Mouse (Mus musculus): ENCODE measurements around the gene Pik3r1.

Gene Pik3r1

DNA sequence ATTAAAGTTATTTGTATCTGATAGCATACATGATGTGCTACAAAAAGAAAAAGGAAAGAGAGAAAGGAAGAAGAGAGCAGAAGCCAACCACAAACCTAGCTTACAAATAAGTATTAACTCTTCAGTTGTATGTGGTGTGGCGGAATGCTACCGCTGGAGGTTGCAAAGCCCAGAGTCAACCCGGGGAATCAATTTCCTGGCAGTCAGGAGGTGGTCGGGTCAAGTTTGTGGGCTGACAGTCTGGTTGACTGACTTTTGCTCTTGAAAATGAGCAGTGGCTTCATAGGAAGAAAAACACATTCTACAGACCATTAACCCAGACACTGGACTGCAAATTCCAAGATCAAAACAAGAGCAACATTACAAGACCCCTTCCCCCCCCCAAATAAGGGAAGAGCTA lies 85.6 kb downstream of the Pik3r1 start:
- no peak for DNase-seq (ENCODE audit: low read depth, low spot score)

DNA sequence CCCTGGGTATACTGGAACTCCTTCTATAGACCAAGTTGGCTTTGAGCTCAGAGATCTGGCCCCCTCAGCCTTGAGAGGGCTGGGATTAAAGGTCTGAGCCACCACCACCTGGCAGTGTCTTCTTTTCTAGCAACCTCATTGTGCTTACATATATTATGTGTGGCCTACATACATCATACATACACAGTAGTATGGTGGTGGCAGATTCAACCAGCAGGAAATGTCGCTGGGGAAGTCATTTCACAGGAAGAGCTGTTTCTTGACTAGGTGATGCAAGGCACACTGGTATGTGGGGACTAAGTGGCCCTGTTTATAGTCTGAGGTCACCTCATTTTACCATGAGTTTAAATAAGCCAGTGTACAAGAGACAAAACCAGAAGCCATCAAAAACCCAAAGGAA lies 87.9 kb downstream of the Pik3r1 start:
- DNase-seq (ENCODE audit: low read depth, low spot score), result no peak

DNA sequence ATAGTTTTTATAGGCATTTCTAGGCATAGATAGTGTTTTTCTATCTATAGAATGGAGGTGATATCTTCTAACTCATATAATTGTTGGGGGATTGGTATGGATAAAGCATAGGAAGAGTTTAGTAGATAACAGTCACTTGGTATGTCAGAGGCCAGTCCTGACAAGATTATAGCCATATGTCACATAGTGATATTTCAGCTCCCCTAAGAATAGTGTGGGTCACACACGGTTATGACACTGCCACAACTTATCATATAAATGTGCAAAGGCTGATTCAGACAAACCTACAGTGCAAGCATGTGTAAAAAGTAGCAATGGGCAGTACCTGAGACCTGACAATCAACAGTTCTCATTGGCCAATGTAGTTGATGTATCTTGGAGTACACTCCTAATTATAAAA lies 89.0 kb downstream of the Pik3r1 start:
- no peak for DNase-seq (ENCODE audit: low read depth, low spot score)

DNA sequence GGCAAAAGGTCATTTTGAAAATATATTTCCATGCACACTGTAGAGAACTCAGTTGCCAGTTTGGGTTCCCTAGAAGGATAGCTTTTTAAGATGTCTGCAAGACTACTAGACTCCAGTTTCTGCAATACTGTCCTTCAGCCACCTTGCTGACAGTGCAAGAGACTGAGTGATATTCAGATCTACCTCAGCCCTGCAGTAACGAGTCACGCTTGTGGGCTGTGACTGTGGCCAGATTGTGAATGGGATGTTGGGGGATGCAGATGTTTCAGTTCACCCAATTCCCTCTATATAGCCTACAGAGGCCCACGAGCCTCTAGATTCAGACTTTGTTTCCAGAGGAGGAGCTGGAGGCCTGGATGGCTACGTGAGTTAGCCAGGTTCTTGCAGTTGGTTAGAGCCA lies 90.0 kb downstream of the Pik3r1 start:
- DNase-seq (ENCODE audit: low read depth, low spot score), result no peak

DNA sequence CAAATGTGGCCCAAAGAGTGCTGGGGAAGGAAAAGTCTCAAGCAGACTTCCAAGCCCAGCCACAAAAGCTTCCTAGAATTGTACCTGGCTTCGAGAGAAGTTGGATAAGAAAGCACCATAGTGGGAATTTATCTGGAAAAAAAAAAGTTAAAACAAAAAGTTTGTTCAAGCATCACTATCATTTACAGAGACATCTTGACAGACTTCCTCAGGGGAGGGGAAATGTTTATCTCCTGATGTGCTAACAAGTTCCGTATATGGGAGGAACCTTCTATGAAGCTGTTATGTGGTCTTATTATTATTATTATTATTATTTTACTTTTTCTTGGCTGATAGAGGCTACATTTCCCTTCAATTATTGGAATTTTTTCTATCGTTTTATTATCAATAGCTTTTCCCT lies 94.1 kb downstream of the Pik3r1 start:
- DNase-seq (ENCODE audit: low read depth, low spot score), result no peak

DNA sequence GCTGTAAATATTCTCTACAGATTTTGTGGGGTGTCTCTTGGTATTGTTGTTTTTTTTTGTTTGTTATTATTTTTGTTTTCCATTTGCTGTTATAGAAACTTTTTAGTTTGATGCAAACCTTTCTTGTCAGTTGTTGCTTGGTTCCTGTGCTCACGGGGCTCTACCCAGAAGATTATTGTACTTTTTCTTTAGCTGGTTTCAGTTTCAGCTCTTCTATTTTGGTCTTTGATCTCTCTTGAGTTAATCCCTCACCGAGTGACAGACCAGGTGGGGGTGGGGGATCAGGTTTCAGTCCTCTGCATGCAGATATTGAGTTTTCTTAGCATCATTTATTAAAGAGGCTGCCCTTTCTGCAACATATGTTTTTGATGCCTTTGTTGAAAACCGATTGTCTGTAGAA lies 99.2 kb downstream of the Pik3r1 start:
- DNase-seq (ENCODE audit: low read depth, low spot score), result no peak

DNA sequence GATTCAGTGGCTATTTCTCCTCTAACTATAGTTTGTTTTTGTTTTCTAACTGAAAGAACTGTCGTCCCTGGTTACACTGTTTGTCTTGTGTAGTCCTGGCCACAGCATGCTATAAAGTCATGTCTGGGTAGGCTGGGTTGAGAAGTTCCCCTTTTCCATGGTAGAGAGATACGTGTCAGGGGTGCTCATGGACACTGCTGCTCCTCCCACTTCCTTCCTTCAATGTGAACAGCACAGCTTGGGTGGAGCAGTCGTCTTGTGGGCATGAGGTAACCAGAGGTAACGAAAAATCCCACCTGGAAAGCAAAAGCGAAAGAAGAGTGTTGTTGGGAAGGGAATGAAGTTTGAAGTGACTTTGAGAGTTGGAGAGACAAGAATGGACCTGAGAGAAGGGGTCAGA lies 104.0 kb downstream of the Pik3r1 start:
- DNase-seq (ENCODE audit: low read depth, low spot score), result no peak

DNA sequence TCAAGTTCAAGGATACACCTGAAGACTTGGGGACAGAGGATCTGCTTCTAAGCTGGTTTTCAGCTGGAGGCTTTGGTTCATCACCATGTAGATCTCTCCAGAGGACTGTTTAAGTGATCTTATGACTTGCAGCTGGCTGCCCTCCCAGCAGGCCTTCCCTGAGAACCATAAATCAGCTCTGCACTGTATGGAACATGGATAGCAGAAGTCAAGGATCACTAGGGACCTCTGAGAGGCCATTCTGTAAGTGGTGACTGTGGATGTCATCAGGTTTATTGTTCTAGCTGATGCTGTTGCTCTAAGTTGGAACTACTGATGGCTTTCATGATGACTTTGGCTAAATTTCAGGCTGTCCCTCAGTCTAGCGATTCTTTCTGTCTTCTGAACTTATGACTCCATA lies 105.1 kb downstream of the Pik3r1 start:
- DNase-seq (ENCODE audit: low read depth, low spot score), result no peak

DNA sequence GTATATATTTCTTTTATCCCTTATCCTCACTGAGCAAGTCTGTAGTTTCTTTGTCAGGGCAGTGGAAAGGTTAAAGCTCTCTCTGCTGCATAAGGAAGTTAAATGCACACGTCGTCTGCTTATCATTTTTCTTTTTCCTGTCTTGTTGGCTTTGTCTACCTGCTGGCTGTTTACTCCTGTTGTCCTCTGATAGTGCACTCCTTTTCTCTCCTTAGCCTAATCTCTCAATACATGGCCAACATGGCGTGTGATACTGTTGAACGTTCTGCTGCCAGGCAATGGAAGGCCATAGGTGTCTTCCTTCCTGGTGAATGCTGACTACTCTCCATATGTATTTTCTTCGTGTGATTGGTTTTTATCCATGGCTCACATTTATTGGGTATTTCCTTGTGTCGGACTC lies 106.5 kb downstream of the Pik3r1 start:
- DNase-seq (ENCODE audit: low read depth, low spot score), result no peak

DNA sequence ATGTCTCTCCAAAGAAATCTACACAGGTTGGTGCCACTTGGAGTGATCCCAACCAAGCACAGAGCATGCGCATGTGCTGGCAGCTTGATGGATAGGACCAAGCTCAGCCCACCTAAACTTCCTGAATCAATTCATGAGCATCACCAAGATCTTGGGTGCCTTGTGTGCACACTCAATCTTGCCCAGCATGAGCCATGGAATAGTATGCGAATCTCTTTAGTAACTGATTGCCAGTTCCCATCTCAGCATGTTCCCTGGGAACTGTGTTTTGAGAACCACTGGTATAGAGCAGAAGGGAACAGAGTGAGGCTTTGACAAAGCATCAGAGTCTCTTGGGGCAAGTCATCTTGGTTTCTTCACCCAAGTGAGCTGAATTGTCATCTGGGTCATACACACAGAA lies 107.8 kb downstream of the Pik3r1 start:
- DNase-seq (ENCODE audit: low read depth, low spot score), result no peak

DNA sequence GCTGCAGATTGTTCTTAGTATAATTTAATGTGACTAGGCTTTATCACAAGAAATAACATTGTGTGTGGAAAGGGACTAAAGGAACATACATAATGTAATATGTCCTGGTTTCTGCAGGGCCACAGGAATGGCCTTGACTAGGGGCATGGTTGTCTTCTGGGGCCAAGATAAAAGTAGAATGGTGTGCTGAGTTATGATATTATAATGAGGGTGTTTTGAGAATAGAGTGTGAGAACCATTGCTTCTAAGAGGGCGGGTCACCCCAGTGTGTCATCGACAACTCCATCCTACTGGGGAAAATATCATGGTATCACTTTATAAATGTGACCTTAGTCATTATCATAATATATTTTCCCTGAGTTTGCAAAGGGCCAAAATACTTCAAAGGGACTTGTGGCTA lies 115.9 kb downstream of the Pik3r1 start:
- DNase-seq (ENCODE audit: low read depth, low spot score), result no peak

DNA sequence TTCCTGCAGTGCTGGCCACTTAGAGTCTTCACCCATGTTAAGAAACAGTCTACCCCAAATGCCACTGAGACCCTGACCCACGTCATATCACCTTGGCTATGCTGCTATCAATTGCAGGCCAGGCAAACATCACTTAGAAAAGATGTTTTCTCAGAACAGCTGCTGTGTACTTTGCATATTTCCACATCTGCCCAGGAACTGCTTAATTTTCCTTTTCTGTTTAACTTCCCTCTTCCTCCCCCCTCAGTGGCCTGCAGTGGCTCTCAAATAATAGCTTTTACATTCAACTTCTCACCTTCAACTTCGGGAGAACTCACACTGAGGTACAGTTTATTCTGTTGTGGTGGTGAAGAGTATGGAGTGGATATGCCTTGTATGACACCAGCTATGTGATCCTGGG lies 126.4 kb downstream of the Pik3r1 start:
- DNase-seq (ENCODE audit: low read depth, low spot score), result no peak

DNA sequence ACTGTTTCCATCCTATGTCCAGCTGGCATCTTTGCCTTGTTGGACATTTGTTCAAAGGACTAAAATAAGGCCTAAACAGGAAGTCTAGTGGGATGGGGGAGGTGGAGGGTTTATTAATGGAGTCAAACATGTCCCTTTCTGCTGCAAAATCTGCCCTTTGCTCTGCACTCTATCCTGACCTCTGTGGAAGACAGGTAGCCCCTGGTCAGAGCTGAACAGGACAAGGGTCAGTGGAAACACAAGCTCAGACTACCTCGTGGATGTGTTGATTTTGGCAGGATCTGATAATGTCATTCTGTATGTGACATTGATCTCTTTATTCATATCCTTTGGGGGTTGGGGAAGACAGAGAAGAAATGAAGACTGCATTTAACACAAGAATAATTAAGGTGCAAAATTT lies 132.2 kb downstream of the Pik3r1 start:
- DNase-seq (ENCODE audit: low read depth, low spot score), result peak; percentile 17

DNA sequence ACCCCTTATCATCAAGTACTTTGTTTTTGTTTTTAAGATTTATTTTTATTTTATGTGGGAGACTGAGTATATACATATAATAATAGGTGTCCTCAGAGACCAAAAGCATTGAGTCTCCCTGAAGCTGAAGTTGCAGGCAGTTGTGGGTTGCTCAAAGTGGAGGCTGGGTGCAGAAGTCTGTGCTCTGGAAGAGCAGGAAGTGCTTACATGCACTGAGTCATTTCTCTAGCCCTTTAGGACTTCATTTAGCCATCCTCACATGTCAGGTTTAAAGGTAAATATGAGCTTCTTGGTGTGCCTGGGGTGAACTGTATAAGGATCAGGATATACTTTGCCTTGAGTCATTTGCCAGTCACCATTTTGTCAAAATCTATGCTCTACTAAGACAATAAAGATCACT lies 133.6 kb downstream of the Pik3r1 start:
- DNase-seq (ENCODE audit: low read depth, low spot score), result peak; percentile 11

DNA sequence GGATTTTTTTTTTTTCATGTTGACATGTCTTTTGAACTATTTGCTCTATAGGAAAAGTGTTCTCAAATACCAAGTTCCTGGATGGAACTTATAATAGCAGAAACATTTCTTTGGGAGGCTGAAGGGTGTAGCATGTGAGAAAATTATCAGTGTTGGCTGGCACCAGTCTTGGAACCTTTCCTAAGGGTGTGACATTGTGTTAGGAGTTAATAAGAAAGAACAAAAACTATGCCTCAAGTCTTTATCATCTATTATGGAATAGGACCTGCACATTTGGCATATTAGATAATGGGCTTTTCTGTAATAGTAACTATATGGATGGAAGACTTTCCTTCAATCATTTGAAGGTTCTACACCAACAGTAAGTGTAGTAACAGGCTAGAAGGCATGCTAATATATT lies 134.4 kb downstream of the Pik3r1 start:
- DNase-seq (ENCODE audit: low read depth, low spot score), result no peak

DNA sequence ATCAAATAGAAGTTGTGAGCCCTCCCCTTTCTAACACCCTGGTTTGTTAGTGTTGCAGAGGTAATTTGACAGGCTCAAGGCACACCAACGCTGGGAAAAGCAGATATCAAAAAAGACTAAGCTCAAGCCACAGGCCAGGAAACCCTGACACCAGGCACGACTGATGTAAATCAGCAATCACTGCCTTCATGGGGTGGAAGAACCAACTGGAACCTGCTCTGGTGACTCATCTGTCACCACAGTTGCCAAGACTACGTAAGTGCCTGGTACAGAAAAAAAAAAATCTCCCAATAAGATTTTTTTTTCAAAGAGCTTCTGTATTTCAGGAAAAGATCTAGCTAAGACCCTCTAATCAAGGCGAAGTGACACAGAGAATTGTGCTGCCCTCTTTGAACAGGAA lies 135.2 kb downstream of the Pik3r1 start:
- DNase-seq (ENCODE audit: low read depth, low spot score), result peak; percentile 85

DNA sequence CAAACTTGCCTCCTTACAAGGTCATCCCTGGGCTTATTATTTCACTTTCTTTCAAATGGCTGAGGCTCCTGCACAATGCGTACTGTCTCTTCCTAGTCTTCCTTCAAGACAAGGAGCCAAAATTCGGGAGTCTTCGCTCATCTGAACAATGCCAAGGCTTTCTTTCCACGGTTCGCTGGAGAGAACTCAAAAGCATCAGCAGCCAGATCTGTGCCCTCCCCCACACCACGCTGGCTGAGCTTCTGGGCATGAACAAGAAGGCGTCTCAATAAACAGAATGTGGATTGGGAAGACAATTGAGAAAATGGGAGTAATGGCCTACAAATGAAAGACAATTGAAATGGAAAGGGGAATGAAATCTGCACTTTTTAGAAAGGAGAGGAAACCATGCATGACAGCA lies 136.5 kb downstream of the Pik3r1 start:
- DNase-seq (ENCODE audit: low read depth, low spot score), result peak; percentile 74

All from brain, adult 2 months (tissue).